Mouse (Mus musculus): ENCODE data around the gene Llgl2.

GRCm38 (mm10) chr11:115900561-115901337 is 76.9 kb downstream of the Llgl2 start:
- no peak for TF ChIP-seq POLR2A (IDR thresholded peaks at IDR 0.05; ENCODE audit: low read depth, low read length)
- no peak for TF ChIP-seq CTCF (IDR thresholded peaks at IDR 0.05; ENCODE audit: extremely low read depth, insufficient read length, insufficient replicate concordance, low read depth, low read length)
